ENCODE assay signal across 9 mouse cellular contexts in the genomic region with DNA sequence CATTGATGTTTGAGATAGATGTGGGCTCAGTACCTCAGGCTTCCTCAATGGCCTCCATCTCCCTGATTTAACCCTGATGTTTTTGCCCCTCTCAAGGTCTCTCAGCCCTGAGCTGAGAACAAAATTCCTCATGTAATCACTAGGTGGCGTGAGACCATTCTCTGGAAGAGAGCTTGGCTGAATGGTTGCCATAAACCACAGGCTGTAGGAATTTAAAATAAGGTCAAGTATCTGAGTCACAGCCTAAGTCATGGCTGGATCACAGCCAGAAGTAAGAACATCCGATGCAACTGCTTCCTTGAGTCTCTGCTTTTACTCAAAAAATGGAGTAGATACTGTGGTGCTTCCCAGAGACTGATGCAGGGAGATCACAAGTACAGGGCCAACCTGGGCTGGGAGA.
A peak's percentile ranks its signal among the peaks of the same experiment; 100 is the strongest.
DNase-seq lines count a peak whose midpoint lies in the region; ATAC-seq and TF ChIP-seq lines count a peak whose summit lies in the region.
"Had no signal": no experiment of that assay in that cellular context is flagged by ENCODE, and none has a peak within 500 bp of the region (broad histone marks: within the 10 kb centered on the region; RNA-seq: fewer than 3 reads in every experiment).

No protein-coding gene starts in this region.

- no peak for DNase-seq in frontal cortex, postnatal 14 days (ENCODE audit: low spot score in 2 of 2)
- peak; percentile 2 for DNase-seq in ovary, postnatal 14 days (ENCODE audit: low spot score)
- no peak for DNase-seq in ovary, postnatal 10 days (ENCODE audit: low spot score)
- peak; percentile 24 to 41 for DNase-seq in gastrocnemius, adult 8-10 months (ENCODE audit: low spot score in 2 of 2)
- DNase-seq in lung, postnatal 0 days (ENCODE audit: low spot score), result peak; percentile 75
- DNase-seq in yolk sac, embryonic 10.5 days (ENCODE audit: low spot score), result no peak
- DNase-seq in frontal cortex, postnatal 10 days (ENCODE audit: low spot score in 2 of 2), result no peak

- H3K27me3 ChIP-seq in lung, postnatal 0 days (replicated peaks; ENCODE audit: insufficient read depth, low read length), result no peaks in the 10 kb centered on the region
- H3K27me3 ChIP-seq: midbrain, embryonic 12.5 days had no signal

- H3K4me3 ChIP-seq in lung, postnatal 0 days (ENCODE audit: low read depth, low read length), result no peak overlapping the region
- H3K4me3 ChIP-seq: midbrain, embryonic 12.5 days had no signal

- WGBS in lung, postnatal 0 days, result 14% methylated on average over 2 of the region's 2 CpGs

- no peak for TF ChIP-seq EP300 in lung, postnatal 0 days (IDR thresholded peaks at IDR 0.05)

- no peak overlapping the region for H3K9ac ChIP-seq in lung, postnatal 0 days (replicated peaks; ENCODE audit: low read depth)
- H3K9ac ChIP-seq: midbrain, embryonic 12.5 days had no signal

- no peaks in the 10 kb centered on the region for H3K9me3 ChIP-seq in lung, postnatal 0 days (ENCODE audit: low read length)
- H3K9me3 ChIP-seq: midbrain, embryonic 12.5 days had no signal

- H3K27ac ChIP-seq in lung, postnatal 0 days (ENCODE audit: low read length), result no peak overlapping the region
- H3K27ac ChIP-seq: midbrain, embryonic 12.5 days had no signal

- TF ChIP-seq CTCF in lung, postnatal 0 days (IDR thresholded peaks at IDR 0.05), result peak; percentile 66

- H3K4me2 ChIP-seq in lung, postnatal 0 days (replicated peaks; ENCODE audit: low read depth, low read length), result no peak overlapping the region
- H3K4me2 ChIP-seq: midbrain, embryonic 12.5 days had no signal

- no peaks in the 10 kb centered on the region for H3K4me1 ChIP-seq in lung, postnatal 0 days (ENCODE audit: insufficient read depth, low read depth, low read length)
- H3K4me1 ChIP-seq: midbrain, embryonic 12.5 days had no signal

- H3K36me3 ChIP-seq in lung, postnatal 0 days (ENCODE audit: insufficient read depth, low read length), result no peaks in the 10 kb centered on the region
- H3K36me3 ChIP-seq: midbrain, embryonic 12.5 days had no signal

- ATAC-seq in frontal cortex, adult (ENCODE audit: low TSS enrichment), result peak; percentile 50
- no peak for ATAC-seq in lung, postnatal 0 days

Comparison
In these comparisons a context has a peak if more than half of its experiments do, and no peak if none do; other contexts are left out.
1. DNase-seq: peak in ovary, postnatal 14 days (single experiment), gastrocnemius, adult 8-10 months (2 of 2) and lung, postnatal 0 days (single experiment); none in frontal cortex, postnatal 14 days (0 of 2), ovary, postnatal 10 days (single experiment), yolk sac, embryonic 10.5 days (single experiment) and frontal cortex, postnatal 10 days (0 of 2).